Mouse (Mus musculus) right cerebral cortex, adult 18-20 months (tissue): ENCODE results near the gene March10.

Experiments used
- DNase-seq: peaks from one replicate; pipeline ENCODE4 v3.0.0; 2022; ENCODE audit warnings: mixed read lengths

Gene March10

DNA sequence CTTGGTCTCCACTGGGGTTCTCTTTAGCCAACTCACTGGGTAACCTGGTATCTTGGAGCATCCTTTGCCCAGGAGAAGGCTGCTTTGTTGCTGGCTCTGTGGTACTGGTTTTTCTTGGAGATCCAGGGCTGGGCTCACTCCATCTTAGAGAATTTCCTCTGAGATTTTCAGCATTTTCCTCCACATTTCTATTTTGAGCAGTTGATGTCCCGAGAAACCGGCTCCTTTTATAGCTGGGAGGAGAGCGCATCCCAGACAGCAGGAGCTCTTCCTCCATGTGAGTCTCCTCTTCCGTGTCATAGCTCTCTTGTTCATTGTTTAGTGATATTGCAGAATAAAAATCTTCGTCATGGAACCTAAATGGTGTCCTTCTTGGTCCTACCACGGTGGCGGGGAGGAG is 66.2 kb downstream of the March10 start:
- DNase-seq: peak; percentile 19

DNA sequence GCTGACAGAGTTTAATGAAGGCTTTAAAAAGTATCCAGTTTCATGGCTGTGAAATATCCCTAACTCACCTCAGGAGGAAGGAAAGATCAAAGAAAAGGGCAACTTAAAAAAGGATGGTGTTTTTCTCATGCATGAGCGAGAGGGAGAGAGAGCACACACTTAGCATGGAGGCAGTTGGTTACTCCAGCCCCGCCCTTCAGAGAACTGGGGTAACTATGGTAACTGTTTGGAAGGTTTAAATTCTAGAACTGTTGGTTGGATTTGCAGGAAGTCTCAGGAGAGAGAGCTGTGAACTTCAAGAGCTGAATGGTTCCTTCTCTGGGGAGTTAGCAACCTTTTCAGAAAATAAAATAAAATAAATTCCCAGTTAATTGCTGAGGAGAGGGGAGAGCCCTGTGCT is 67.9 kb downstream of the March10 start:
- DNase-seq: peak; percentile 68

DNA sequence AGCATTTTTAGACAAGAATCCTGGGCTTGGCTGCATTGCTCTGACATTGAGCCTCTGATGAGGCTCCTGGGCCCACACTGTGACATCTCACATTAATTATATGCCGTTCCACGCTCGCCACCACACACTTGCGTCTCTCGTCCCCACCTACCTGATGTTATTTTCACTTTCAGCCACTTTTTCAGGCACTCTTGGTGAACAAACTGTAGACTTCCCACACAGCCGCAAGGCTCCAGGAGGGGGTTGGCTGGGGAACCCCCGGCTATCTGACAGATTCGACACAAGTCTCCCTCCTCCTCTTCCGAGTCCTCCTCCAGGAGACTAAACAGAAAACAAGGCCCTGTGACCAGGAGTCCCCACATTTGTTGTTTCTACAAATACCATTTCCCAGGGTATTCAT is 71.3 kb downstream of the March10 start:
- peak; percentile 74 for DNase-seq

DNA sequence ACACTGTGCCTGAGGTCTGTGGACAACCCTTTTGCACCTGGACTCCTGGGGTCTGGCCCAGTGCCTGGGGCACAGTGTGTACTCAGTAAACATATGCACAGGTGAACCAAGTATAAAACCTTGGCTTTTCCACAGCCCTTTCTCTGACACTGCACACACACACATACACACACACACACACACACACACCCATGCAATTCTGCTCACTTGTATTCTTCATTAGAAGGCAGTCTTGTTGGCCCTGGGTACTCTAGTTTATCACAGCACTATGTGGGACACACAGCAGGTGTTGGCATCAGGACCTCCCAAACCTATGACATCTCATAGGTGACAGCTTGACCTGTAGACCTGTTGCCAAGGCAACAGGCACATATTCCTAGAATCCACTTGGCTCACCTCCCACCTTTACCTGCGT is 80.7 kb downstream of the March10 start:
- no peak for DNase-seq

DNA sequence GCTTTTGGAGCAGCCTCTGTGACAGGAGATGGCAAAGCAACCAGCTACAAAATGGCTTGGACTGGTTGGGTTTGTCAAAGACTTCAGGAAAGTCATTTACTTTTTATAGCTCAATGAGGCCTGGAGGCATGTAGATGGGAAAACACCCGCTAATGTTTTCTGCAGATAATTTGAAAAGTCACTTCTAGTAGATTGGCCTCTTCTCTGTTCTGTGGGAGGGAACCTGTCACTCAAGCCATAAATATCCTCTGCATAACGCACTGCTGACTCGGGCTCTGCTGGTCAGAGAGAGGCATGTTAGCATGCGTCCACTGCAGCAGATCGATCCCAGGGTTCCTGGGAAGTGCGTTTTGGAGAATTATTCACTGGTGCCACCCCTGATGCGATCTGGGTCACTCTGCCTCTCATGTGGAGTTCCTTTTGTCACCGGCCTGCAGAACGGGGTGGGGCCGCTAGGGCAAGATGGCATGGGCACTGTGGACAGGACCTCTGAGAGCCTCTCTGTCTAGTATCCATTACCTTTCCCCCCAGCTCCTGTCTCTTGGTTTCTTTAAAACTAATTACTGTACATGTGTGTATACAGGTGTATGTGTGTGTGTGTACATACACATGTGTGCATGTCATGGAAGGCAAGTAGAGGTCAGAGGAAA is 81.9 kb downstream of the March10 start:
- DNase-seq: no peak

DNA sequence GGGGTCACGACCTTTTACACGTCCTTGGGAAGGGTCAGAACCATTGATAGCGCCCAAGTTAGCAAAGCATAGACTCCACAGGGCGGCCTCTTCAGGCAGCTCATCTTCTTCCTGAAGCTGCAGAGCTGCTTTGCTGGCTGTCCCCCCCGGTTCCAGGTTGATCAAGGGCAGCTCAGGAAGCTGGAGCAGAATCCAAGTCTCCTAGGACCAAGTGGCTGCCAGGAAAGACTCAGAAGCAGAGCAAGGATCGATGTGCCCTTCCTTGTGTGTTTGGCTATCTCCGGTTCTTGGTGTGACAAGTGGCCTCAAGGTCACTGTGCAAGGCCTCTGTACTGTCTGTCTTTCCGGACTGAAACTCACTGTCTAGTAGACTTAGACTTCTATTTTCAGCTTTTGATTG is 82.7 kb downstream of the March10 start:
- DNase-seq: no peak

DNA sequence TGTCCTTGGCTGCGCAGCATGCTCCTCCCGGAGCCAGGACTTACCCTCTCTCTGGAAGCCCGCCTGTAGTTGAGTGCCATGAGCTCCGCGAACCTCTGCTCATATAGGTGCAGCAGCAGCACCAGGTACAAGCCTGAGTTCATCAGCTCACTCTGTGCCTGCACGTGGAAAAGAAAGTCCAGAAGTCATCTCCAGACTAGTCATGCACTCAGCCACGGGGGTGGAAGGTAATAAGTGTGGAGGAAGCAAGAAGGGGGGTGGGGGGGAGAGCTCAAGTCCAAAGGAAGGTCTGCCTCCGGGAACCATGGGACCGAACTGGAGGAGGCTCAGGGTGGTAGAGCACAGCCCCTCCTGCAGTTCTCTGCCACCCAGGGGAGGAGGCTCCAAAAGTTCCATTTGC is 84.7 kb downstream of the March10 start:
- DNase-seq: no peak

DNA sequence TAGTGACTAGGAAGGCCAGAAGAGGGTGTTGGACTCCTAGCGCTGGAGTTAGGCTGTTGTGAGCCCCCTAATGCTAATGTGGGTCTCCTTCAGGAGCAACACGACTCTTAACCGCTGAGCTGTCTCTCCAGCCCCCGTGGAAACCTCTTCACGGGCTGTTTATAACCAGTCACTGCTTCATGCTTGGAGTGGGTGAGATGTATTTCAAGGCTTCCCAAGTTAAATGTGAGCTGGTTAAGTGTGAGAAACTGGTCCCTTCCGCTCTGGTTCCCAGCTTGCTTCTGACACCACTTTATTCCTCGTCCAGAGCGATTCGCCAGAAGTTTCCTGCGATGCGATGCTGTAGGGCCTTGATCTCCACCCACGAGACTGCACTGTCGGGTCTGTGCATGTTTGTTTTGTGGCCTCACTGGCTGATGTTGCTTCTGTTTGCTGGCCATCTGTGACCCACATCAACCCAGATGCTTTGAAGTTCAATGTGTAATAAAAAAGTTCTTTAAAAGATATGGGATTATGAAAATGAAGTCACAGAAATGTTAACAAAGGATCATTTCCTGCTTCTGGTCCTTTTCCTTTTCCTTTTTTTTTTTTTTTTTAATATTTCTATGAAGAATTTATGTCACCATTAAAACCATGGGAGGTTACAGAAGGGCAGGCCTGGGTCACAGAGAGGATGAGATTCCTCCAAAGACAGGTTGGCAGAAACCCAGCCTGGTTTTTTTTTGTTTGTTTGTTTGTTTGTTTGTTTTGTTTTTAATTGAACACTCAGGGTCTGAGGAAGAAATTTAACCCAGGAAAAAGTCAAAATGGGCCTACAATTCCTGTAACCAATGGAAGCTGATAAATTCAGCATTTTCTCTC is 86.8 kb downstream of the March10 start:
- DNase-seq: no peak

DNA sequence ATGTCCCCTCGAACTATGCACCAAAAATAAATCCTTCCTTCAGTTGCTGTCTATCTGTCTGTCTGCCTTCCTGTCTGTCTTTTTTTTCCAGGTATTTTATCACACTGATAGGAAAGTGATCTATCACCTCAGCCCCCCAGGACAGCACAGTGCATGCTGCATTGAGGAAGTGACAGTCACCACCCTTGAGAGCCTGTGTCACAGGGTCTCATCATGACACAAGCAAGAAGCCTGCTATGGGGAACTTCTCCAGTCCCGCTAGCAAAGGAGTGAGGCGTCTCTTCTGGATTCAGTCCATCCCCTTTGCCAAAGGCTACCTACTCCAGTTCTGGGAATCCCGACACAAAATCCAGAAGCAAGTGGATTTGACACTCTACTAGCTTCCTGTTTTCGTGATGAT is 87.7 kb downstream of the March10 start:
- no peak for DNase-seq

DNA sequence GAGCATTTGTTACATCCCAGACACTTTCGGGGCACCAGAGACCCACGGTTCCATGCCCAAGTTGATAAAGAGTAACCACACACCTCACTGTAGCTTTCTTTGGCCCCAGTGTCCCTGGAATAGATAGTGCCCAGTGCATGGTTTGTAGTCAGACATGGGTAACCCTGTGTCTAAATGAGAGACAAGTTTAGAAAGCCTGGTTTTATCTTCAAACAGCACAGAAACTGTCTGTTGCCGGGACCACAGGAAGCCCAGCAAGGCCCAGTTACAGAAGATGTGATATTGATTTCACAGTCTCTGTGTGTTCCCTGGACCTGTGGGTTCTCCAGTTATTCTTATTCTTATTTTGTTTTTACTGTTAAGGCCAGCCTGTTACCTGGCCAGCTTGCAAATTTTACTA is 89.4 kb downstream of the March10 start:
- no peak for DNase-seq

DNA sequence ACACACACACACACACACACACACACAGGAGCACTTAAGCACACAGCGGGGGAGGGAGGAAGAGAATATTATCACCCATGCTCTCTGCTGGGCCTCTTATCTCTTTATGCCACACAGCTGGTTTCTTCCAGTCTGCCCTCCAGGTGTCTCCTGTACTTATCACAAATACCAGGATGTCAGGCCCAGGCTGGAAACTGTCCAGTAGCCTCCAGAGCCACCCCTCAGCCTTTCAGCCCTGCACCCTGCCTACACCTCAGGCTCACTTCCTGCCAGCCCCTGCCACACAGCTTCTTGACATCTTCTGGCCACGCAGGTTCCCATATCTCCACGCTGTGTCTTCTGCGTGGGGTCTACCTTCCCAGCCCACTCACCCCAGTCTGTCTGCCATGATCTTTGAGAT is 90.5 kb downstream of the March10 start:
- DNase-seq: no peak

DNA sequence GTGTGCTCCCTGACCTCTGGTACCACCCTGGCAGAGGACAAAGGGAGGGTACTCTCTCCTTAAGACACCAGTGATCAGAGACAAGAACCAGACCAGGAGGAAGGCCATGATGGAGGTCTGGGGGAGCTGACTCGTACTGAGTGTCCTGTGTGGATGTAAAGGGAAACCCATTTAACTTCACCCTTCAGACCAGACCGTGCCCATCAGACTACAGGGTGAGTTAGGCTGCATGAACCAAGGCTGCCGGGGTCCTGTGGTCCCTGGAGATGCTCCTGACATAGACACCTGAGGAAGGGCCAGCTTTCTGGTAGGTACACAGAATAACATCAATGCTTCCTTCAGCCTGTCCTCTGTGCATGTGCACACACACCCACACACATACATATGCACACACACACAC is 90.9 kb downstream of the March10 start:
- DNase-seq: no peak

DNA sequence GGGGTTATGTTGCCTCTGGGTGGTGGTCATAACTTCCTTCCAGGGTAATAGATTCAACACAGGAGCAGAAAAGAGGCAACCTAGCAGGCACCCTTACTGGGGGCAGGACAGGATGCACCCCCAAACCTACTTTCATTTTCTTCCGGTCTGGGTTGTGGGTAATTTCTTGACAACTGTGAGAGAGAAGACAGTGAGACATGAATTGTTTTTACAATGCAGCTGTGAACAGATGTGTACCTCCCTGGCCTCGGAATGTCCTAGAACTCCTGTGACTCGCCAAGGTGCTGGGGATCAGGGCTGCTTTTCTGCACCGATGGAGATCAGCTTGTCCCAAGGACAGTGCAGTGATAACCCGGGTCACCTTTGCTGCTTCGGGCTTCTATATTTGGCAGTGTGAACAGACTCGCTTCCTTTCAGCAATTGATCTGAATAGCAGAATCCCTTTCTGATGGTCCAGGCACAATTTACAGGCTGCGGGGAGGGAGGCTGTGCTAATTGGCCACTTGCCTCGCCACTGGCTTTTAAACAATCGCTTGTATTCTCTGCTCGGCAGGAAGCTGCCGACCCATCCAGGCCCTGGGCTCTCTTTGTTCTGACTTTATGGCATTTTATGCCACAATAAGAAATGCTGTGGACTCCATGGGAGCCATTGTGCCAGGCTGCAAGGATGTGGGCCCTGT is 92.0 kb downstream of the March10 start:
- peak; percentile 48 for DNase-seq

DNA sequence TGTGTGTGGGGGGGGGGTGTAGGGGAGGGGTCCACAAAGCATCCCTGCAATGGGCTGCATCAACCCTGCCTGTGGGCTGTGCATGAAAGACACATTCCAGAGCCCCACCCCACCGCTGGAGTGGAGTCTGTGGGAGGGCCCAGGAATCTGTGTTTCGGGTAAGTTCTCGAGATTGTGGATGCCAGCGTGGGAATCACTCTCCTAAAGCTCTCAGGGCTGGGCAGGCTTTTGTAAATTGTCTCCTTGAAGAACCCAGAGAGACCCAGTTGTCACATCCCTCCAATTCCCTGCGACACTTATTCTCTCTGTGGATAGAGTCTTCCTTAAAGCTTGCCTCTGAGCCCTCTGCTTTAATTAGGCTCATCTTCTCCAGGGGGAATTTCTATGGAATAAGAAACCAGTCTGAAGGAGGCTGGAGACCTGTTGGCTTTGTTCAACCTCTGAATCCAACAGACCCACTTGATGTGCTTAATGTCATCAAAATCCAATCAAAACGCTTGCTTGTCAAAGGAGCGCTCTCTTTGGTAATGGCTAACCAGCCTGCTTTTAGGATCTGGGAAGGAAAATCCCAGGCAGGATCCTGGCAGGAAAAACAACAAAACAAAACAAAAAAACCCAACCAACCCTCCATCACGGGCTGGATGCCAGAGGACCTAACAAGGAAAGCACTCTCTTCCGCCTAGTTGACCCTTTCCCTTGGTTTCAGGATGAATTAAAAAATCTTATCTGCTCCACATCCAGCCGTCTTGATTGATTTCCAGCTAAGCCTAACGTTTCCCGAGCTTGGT is 92.7 kb downstream of the March10 start:
- DNase-seq: peak; percentile 77

DNA sequence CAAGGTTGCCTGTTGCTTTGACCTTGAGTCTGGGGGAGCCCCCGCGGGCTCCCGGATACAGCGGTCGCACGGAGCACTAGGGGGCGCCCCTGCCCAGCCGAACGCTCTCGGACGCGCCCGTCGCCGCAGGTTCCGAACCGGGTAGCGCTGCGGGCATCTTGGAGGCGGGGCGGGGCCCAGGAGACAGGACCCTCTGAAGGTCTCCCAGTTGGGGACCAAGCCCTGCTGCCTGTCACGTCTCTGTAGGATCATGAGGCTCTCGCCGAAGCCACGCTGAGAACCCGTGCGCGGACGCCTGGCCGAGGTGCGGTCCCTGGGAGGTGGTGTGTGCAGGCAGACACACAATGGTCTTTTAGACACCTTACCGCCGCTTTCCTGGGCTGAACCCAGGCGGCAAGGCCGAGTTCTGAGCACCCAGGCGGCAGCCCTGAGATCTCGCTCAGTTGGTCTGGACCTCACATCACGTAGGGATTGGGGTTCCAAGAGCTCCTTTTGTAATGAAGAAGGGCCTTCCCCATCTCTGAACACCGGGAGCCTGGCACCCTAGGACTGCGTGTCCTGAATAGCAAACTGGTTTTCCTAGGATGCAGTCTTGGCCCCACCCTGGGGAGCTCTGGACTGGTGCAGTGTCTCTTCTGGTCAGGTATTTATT is 93.5 kb downstream of the March10 start:
- peak; percentile 87 for DNase-seq

DNA sequence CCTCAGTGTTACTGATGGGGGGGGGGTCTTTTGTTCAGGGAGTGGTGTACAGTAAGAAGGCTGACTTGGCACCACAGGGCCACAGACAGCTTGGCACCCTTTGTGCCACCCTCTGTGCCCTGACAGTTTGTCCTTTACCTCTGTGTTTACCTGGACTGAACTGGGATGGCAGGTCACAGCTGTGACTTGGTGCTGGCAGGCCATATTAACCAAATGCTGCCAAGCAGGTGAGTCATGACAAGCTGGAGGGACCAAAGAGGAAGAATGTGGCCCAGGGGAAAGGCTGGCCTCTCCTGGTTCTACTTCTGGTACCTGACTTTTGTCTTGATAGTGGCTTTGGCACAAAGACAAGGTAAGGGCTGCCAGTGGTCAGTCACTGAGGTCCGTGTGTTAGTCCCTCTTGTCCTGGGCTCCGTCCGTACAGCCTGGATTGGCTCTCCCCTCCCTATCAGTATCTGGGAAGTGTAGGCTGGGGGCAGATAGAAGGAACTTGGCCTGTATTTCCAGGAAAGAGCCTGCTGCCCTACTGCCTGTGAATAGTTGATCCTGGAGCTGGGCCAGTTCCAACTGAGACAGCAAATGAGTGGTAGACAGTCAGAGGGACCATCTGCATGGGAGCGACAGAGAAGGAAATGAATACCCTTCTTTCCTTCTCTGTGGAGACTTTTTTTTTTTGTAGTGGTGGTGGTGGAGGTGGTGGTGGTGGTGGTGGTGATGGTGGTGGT is 94.3 kb downstream of the March10 start:
- DNase-seq: no peak

DNA sequence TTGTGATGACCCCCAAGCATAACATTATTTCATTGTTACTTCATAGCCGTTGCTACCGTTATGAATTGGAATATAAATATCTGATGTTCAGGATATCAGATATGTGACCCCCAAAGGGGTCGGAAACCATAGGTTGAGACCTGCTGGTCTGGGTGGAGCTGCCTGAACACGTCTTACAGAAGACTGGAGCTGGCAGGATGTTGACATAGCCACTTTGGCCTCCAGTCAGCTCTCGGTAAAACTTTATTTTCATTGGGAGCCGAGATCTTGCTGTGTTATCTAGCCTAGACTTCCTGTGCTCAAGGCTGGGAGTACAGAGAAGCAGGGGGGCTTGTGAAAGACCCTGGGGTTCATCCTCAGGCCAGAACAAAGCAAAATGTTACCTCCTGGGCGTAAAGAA is 100.2 kb downstream of the March10 start:
- DNase-seq: no peak

DNA sequence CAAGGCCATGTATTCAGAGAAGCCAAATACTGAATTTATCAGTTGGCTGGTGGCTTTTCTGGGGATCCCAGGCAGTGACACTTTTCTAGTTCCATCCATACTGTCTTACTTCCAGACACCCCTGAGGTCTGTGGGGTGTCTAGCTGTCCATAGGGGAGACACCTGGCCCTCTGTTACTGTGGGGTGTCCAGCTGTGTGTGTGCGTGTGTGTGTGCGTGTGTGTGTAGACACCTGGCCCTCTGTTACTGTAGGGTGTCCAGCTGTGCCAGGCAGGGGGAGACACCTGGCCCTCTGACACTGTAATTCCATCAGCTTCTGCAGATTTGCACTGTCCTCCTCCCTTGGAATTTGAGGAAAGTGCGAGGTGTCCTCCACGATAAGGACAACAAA is 102.6 kb downstream of the March10 start:
- DNase-seq: no peak

DNA sequence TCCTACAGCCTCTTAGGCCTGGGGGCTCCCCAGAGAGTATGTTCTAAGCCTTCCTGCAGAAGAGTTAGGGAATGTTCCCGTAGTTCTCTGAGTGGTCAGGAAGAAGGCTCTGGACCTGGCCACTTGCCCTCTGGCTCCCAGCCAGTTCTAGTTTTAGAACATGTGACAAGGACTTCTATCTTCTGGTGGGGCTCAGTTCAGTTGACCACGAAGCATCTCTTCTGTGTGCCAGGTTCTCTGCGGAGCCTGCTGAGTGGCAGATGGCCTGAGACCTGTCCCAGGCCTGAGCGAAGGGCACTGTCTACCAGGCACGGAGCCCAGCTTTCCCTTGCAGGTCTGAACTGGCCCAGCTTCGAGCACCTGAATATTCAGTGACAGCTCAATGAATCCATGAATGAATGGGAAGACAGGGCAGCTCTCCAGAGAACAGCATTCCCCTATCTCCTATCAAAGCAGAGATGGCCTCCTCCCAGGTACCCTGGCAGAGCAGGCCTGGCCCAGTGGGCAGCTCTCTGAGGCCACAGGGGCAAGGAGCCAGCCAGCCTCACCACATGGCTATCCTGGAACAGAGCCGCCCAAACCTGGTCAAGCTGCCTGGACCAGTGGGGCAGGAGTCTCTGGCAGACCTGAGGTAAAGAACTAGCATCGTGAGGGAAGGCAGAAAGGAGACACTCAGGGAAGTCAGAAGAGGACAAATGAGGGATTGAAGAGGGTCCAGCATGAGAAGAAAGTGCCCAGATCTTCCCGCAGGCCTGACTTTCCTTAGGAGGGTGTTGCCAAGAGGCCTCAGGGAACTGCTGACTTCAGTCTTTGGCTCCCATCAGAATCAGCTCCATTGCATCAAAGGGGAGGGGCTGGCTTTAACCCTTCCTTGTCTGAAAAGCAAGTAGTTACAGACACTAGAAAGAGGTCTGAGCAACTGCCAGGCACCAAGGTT is 103.3 kb downstream of the March10 start:
- DNase-seq: no peak

DNA sequence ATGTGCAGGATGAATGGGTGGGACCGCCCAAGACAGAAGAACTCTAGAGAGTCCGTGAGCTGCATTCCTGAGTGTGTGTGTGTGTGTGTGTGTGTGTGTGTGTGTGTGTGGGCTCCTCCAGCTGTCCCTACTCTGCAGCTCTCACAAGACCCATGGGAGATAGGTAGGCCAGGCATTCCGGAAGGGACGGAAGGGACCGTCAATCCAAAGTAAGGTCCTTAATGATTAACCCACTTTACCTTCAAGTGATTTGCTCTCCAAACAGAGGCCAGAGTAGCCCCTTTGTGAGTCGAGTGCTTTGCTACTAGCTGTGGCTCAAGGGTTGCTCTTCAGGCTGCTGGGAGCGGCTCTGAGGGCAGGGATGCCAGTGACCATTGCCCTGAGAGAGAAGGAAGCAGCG is 104.4 kb downstream of the March10 start:
- DNase-seq: no peak

DNA sequence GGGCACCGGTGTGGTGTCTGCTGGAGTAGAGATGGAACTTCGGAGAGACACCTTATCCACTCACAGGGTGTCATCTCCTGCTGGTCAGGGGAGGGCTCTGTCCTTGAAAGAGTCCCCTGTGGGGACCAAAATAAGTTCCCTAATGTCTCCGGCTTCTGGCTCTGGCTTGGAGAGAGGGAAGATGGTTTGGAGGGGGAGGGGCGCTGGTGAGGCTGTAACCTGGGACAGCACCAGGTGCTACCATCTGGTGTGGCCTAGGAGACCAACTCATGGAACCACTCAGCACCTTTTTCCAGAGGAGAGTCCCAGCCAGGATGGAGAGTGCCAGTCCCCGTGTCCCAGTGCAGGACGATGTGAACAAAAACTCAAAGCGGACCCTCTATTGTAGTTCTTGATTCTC is 105.9 kb downstream of the March10 start:
- no peak for DNase-seq
